Mouse (Mus musculus): ENCODE data around the gene Them7. TPM values are rescaled to one million over a fixed set of nuclear protein-coding genes. Genes with fewer than 3 reads are reported as not detected.
A peak's percentile ranks its signal among the peaks of the same experiment; 100 is the strongest.

The Them7 gene
- polyA plus RNA-seq, 1 experiment from 2014 or later, result 0.13 TPM

DNA sequence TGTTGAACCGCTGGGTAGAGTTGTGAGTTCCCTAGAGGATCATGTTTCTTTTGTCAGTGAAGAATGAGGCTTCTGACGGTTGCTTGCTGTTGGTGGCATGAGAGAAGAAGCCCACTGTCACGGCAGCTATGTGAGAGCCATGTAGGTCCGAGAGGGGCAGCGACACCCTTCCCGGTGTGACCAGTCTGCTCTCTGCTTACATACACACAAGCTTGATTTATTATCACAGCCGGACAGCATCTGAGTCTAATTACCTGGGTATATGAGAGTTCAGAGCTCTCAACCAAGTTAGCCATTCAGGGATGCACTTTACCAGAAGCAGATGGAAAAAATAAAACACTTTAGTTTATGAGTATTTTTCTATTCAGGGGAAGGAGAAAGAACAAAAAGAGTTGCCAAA lies 18.8 kb downstream of the Them7 start:
- Histone ChIP-seq H3K9me3 (ENCODE audit: control insufficient read depth, low read length) (no peaks in the 10 kb centered on the region), H3K9ac (ENCODE audit: low read length) (no peak overlapping the region), H3K27me3 (ENCODE audit: control insufficient read depth, insufficient read depth, low read depth, low read length) (no peaks in the 10 kb centered on the region), H3K4me3 (ENCODE audit: low read length) (no peak overlapping the region), H3K4me1 (replicated peaks; ENCODE audit: control insufficient read depth, insufficient read depth, low read length) (no peaks in the 10 kb centered on the region), H3K36me3 (ENCODE audit: control insufficient read depth, insufficient read depth, low read length) (no peaks in the 10 kb centered on the region), H3K27ac (ENCODE audit: low read length) (no peak overlapping the region), H3K4me2 (ENCODE audit: low read depth, low read length) (no peak overlapping the region)
- ATAC-seq (ENCODE audit: low read depth), result no peak
- WGBS, result 28% methylated on average over 7 of the region's 7 CpGs

DNA sequence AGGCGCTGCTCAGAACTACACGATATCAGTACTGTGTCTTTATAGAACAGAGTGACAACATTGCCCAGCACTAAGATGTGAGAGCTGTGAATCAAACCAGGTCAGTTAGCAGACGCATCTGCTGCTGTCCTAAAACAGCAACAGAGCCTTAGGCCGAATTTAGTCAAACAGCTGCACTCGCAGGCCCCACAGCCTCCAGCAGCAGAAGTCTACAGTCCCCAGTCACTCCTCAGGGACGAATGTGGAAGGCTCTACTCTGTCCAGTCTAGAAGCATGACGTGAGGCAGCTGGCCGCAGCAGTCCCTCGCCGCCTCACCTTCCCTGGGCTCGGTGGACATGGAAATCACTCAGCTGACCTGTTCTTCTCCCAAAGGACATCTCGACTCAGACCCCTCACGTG lies 20.6 kb downstream of the Them7 start:
- ATAC-seq (ENCODE audit: low read depth), result no peak
- no peaks in the 10 kb centered on the region for H3K4me1 ChIP-seq (replicated peaks; ENCODE audit: control insufficient read depth, insufficient read depth, low read length)
- H3K9me3 ChIP-seq (ENCODE audit: control insufficient read depth, low read length), result no peaks in the 10 kb centered on the region
- no peaks in the 10 kb centered on the region for H3K36me3 ChIP-seq (ENCODE audit: control insufficient read depth, insufficient read depth, low read length)
- no peaks in the 10 kb centered on the region for H3K27me3 ChIP-seq (ENCODE audit: control insufficient read depth, insufficient read depth, low read depth, low read length)
- no peak overlapping the region for H3K27ac ChIP-seq (ENCODE audit: low read length)
- 71% methylated on average over 13 of the region's 13 CpGs for WGBS
- H3K4me3 ChIP-seq (ENCODE audit: low read length), result no peak overlapping the region
- no peak overlapping the region for H3K4me2 ChIP-seq (ENCODE audit: low read depth, low read length)
- no peak overlapping the region for H3K9ac ChIP-seq (ENCODE audit: low read length)

DNA sequence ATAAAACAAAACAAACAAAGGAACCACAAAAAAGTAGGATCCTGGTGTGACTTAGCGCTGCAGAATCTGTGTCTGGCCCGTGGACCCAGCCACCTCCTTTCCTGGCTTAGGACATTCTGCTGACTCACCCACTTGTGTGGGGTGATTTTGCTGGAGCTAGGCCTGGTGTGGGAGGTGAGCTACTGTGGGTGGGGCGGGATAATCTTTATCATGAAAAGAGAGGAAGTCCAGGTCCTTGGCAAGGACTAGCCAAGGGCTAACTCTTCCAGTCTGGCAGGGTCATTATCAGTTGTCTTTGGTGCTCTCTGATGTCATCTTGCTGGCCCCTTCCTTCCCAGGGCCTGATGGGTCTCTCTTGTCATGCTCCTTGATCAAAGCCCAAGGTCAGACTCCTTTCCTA lies 27.9 kb downstream of the Them7 start:
- WGBS, result 60% methylated on average over 3 of the region's 3 CpGs
- H3K27ac ChIP-seq (ENCODE audit: low read length), result no peak overlapping the region
- no peak overlapping the region for H3K4me3 ChIP-seq (ENCODE audit: low read length)
- H3K9ac ChIP-seq (ENCODE audit: low read length), result no peak overlapping the region
- no peaks in the 10 kb centered on the region for H3K4me1 ChIP-seq (replicated peaks; ENCODE audit: control insufficient read depth, insufficient read depth, low read length)
- ATAC-seq (ENCODE audit: low read depth), result no peak
- H3K9me3 ChIP-seq (ENCODE audit: control insufficient read depth, low read length), result no peaks in the 10 kb centered on the region
- no peaks in the 10 kb centered on the region for H3K36me3 ChIP-seq (ENCODE audit: control insufficient read depth, insufficient read depth, low read length)
- no peaks in the 10 kb centered on the region for H3K27me3 ChIP-seq (ENCODE audit: control insufficient read depth, insufficient read depth, low read depth, low read length)
- H3K4me2 ChIP-seq (ENCODE audit: low read depth, low read length), result no peak overlapping the region

DNA sequence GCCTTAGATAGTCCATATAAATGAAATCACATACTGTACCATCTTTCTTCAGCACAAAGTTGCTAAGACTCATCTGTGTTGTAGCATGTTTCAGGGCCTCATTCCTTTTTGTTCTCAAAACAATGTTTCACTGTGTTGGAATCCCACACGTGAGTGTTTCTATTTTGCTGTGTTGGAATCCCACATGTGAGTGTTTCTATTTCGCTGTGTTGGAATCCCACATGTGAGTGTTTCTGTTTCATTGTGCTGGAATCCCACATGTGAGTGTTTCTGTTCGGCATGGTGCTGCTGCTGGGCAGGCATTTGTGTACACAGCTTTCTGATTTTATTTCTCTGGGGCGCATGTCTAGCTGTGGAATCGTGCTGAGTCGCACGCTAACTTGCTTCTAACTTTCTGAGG lies 28.7 kb downstream of the Them7 start:
- ATAC-seq (ENCODE audit: low read depth), result peak; percentile 70; the same call in 1 of the 2 replicates
- H3K27me3 ChIP-seq (ENCODE audit: control insufficient read depth, insufficient read depth, low read depth, low read length), result no peaks in the 10 kb centered on the region
- H3K4me2 ChIP-seq (ENCODE audit: low read depth, low read length), result no peak overlapping the region
- WGBS, result 55% methylated on average over 7 of the region's 7 CpGs
- H3K36me3 ChIP-seq (ENCODE audit: control insufficient read depth, insufficient read depth, low read length), result no peaks in the 10 kb centered on the region
- H3K4me1 ChIP-seq (replicated peaks; ENCODE audit: control insufficient read depth, insufficient read depth, low read length), result no peaks in the 10 kb centered on the region
- no peaks in the 10 kb centered on the region for H3K9me3 ChIP-seq (ENCODE audit: control insufficient read depth, low read length)
- no peak overlapping the region for H3K9ac ChIP-seq (ENCODE audit: low read length)
- H3K4me3 ChIP-seq (ENCODE audit: low read length), result no peak overlapping the region
- H3K27ac ChIP-seq (ENCODE audit: low read length), result no peak overlapping the region

DNA sequence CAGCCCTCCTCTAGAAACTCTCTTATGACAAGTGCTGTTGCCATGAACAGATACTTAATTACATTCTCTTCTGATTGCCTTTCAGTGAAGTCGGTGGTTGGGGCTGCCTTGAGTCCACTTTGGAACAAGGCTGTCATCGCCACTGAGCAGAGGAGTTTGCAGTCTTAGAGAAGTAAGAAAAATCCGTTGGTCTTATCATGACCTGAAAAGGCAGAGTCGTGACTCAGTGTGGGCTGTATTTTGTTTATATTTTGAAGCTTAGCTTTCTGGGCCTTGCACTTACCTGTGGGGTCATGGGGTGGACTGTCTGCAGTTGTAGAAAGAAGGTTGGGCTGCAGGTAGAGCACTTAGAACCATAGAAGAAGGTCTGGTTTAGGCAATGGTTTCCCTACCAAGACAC lies 31.3 kb downstream of the Them7 start:
- no peak overlapping the region for H3K4me2 ChIP-seq (ENCODE audit: low read depth, low read length)
- no peak overlapping the region for H3K9ac ChIP-seq (ENCODE audit: low read length)
- no peaks in the 10 kb centered on the region for H3K36me3 ChIP-seq (ENCODE audit: control insufficient read depth, insufficient read depth, low read length)
- no peak overlapping the region for H3K27ac ChIP-seq (ENCODE audit: low read length)
- no peaks in the 10 kb centered on the region for H3K27me3 ChIP-seq (ENCODE audit: control insufficient read depth, insufficient read depth, low read depth, low read length)
- WGBS, result 40% methylated on average over 4 of the region's 4 CpGs
- no peak overlapping the region for H3K4me3 ChIP-seq (ENCODE audit: low read length)
- H3K9me3 ChIP-seq (ENCODE audit: control insufficient read depth, low read length), result no peaks in the 10 kb centered on the region
- no peaks in the 10 kb centered on the region for H3K4me1 ChIP-seq (replicated peaks; ENCODE audit: control insufficient read depth, insufficient read depth, low read length)
- no peak for ATAC-seq (ENCODE audit: low read depth)

DNA sequence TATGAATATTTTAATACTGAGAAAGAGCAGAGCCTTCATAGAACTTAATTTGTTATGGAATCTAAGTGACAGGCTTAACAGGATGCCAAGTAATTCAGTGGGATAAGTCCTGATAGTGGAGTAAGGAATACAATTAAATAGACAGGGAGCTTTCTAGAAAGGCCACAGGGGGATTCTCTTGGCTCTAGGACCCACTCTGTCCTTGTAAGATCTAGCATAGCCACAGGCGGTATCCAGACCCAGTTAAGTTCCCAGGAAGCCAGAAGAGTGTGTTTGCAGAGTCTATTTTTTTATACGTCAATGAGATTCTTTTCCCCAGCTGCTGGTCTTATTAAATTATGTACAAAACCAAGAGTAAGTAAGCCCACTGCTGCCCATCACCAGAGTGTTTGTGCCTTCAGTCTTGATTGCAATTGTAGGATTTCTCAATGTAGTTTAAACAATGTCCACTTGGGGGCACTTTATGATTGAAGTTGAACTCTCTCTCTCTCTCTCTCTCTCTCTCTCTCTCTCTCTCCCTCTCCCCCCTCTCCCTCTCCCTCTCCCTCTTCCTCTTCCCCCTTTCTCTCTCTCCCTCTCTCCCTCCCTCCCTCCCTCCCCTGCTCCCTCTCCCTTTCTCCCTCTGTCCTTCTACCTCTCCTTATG lies 32.4 kb downstream of the Them7 start:
- H3K4me1 ChIP-seq (replicated peaks; ENCODE audit: control insufficient read depth, insufficient read depth, low read length), result no peaks in the 10 kb centered on the region
- no peak overlapping the region for H3K4me2 ChIP-seq (ENCODE audit: low read depth, low read length)
- no peaks in the 10 kb centered on the region for H3K27me3 ChIP-seq (ENCODE audit: control insufficient read depth, insufficient read depth, low read depth, low read length)
- no peak overlapping the region for H3K9ac ChIP-seq (ENCODE audit: low read length)
- H3K27ac ChIP-seq (ENCODE audit: low read length), result no peak overlapping the region
- no peak overlapping the region for H3K4me3 ChIP-seq (ENCODE audit: low read length)
- WGBS, result 54% methylated on average over 2 of the region's 2 CpGs
- H3K9me3 ChIP-seq (ENCODE audit: control insufficient read depth, low read length), result no peaks in the 10 kb centered on the region
- ATAC-seq (ENCODE audit: low read depth), result no peak
- H3K36me3 ChIP-seq (ENCODE audit: control insufficient read depth, insufficient read depth, low read length), result no peaks in the 10 kb centered on the region

DNA sequence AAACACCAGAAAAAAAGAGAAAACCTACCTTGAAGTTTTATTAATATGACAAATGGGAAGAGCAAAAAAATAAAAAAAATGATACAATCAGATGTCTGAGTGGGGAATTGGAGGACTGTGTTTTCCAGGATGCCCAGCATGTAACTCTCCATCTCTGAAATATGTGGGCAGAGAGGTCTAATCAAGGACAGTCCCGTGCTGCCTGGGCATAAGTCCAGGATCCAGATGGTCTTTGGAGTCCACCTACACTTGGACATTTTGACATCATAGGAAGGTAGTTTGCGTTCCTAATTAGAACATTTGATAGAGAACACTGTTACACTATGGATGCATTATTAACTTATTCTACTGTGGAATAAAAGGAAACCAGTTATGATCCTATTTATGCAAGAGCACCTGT lies 33.3 kb downstream of the Them7 start:
- Histone ChIP-seq H3K4me3 (ENCODE audit: low read length) (no peak overlapping the region), H3K27me3 (ENCODE audit: control insufficient read depth, insufficient read depth, low read depth, low read length) (no peaks in the 10 kb centered on the region), H3K36me3 (ENCODE audit: control insufficient read depth, insufficient read depth, low read length) (no peaks in the 10 kb centered on the region), H3K4me1 (replicated peaks; ENCODE audit: control insufficient read depth, insufficient read depth, low read length) (no peaks in the 10 kb centered on the region), H3K27ac (ENCODE audit: low read length) (no peak overlapping the region), H3K9me3 (ENCODE audit: control insufficient read depth, low read length) (no peaks in the 10 kb centered on the region), H3K9ac (ENCODE audit: low read length) (no peak overlapping the region), H3K4me2 (ENCODE audit: low read depth, low read length) (no peak overlapping the region)
- 62% methylated on average over 2 of the region's 2 CpGs for WGBS
- ATAC-seq (ENCODE audit: low read depth), result no peak

DNA sequence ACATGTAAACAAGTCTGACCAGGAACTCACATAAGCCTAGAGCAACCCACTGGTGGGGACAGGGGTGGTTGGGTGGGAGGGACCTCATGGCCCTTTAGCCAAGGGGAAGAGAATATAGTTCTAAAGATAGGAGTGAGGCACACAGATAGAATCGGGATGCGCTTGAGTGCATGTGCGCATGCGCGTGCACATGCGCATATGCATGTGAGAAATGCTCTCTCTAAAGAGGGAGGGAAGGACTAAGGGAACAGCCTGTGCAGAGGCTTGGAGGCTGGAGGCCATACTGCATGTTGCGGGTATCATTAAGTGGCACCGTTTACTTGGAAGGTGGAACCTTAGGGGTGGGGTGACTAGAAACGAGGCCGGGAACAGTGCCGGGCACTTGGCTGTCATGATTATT lies 37.2 kb downstream of the Them7 start:
- ATAC-seq (ENCODE audit: low read depth), result no peak
- WGBS, result 93% methylated on average over 11 of the region's 11 CpGs
- no peaks in the 10 kb centered on the region for H3K27me3 ChIP-seq (ENCODE audit: control insufficient read depth, insufficient read depth, low read depth, low read length)
- no peaks in the 10 kb centered on the region for H3K9me3 ChIP-seq (ENCODE audit: control insufficient read depth, low read length)
- no peak overlapping the region for H3K27ac ChIP-seq (ENCODE audit: low read length)
- no peaks in the 10 kb centered on the region for H3K4me1 ChIP-seq (replicated peaks; ENCODE audit: control insufficient read depth, insufficient read depth, low read length)
- no peak overlapping the region for H3K4me2 ChIP-seq (ENCODE audit: low read depth, low read length)
- no peak overlapping the region for H3K4me3 ChIP-seq (ENCODE audit: low read length)
- no peaks in the 10 kb centered on the region for H3K36me3 ChIP-seq (ENCODE audit: control insufficient read depth, insufficient read depth, low read length)
- no peak overlapping the region for H3K9ac ChIP-seq (ENCODE audit: low read length)

DNA sequence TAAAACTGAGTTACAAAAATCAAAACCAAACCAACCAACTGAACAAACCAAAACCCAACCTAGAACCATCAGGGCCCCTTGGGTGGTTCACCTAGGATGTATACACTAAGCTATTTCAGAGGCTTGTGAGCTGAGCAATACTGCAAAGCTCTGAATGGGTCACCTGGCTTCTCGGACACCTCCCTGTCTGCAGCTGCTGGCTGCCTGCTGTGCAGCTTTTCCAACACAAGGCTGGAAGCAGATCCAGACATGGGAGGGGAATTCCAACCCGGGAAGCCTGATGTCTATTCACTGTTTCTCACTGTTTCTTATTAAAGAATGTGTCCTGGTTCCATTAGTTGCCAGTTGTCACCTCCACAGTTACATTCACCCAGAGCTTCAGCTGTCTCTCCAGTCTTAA lies 39.1 kb downstream of the Them7 start:
- Histone ChIP-seq H3K4me2 (ENCODE audit: low read depth, low read length) (no peak overlapping the region), H3K9me3 (ENCODE audit: control insufficient read depth, low read length) (no peaks in the 10 kb centered on the region), H3K27ac (ENCODE audit: low read length) (no peak overlapping the region), H3K4me1 (replicated peaks; ENCODE audit: control insufficient read depth, insufficient read depth, low read length) (no peaks in the 10 kb centered on the region), H3K36me3 (ENCODE audit: control insufficient read depth, insufficient read depth, low read length) (no peaks in the 10 kb centered on the region), H3K9ac (ENCODE audit: low read length) (no peak overlapping the region), H3K27me3 (ENCODE audit: control insufficient read depth, insufficient read depth, low read depth, low read length) (no peaks in the 10 kb centered on the region), H3K4me3 (ENCODE audit: low read length) (no peak overlapping the region)
- ATAC-seq (ENCODE audit: low read depth), result no peak
- 23% methylated on average over 2 of the region's 2 CpGs for WGBS
